Mouse (Mus musculus): ENCODE measurements around the gene Auh. TPM values are rescaled to one million over a fixed set of nuclear protein-coding genes. Genes with fewer than 3 reads are reported as not detected.

The Auh gene
- total and polyA plus RNA-seq, 2 experiments from 2014 or later: 60.7 to 61.3 TPM

- TF ChIP-seq CTCF (IDR thresholded peaks at IDR 0.05; ENCODE audit: low read depth): no peak
- TF ChIP-seq EP300 (IDR thresholded peaks at IDR 0.05; ENCODE audit: low read depth): no peak
- Histone ChIP-seq H3K4me1 (ENCODE audit: control insufficient read depth, insufficient read depth) (no peaks in the 10 kb centered on the region), H3K9ac (replicated peaks; ENCODE audit: low read depth, low read length) (no peak overlapping the region), H3K27me3 (ENCODE audit: control insufficient read depth, insufficient read depth, low read length) (no peaks in the 10 kb centered on the region), H3K4me2 (ENCODE audit: low read depth, low read length) (no peak overlapping the region), H3K4me3 (ENCODE audit: low read depth, low read length) (no peak overlapping the region), H3K36me3 (replicated peaks; ENCODE audit: control insufficient read depth, insufficient read depth, low read length) (no peaks in the 10 kb centered on the region), H3K27ac (ENCODE audit: low read depth) (no peak overlapping the region), H3K9me3 (replicated peaks; ENCODE audit: control insufficient read depth, low read length) (no peaks in the 10 kb centered on the region)
- WGBS: 83% methylated on average over 13 of the region's 13 CpGs
- ATAC-seq (ENCODE audit: insufficient read depth, low read depth) (no peak), DNase-seq (ENCODE audit: low spot score) (no peak)
These were observed 136.0 kb downstream of the Auh start for GRCm38 (mm10) chr13:52793434-52793989.

- TF ChIP-seq EP300 (IDR thresholded peaks at IDR 0.05; ENCODE audit: low read depth): no peak
- TF ChIP-seq CTCF (IDR thresholded peaks at IDR 0.05; ENCODE audit: low read depth): no peak
- WGBS: 91% methylated on average over 9 of the region's 9 CpGs
- Histone ChIP-seq H3K27me3 (ENCODE audit: control insufficient read depth, insufficient read depth, low read length) (no peaks in the 10 kb centered on the region), H3K4me1 (ENCODE audit: control insufficient read depth, insufficient read depth) (no peaks in the 10 kb centered on the region), H3K4me2 (ENCODE audit: low read depth, low read length) (no peak overlapping the region), H3K9ac (replicated peaks; ENCODE audit: low read depth, low read length) (no peak overlapping the region), H3K4me3 (ENCODE audit: low read depth, low read length) (no peak overlapping the region), H3K9me3 (replicated peaks; ENCODE audit: control insufficient read depth, low read length) (no peaks in the 10 kb centered on the region), H3K36me3 (replicated peaks; ENCODE audit: control insufficient read depth, insufficient read depth, low read length) (no peaks in the 10 kb centered on the region), H3K27ac (ENCODE audit: low read depth) (no peak overlapping the region)
- ATAC-seq (ENCODE audit: insufficient read depth, low read depth): no peak
- DNase-seq (ENCODE audit: low spot score): no peak
These were observed 137.1 kb downstream of the Auh start for GRCm38 (mm10) chr13:52792242-52792844.

- DNase-seq (ENCODE audit: low spot score) (no peak), ATAC-seq (ENCODE audit: insufficient read depth, low read depth) (no peak)
- no peaks in the 10 kb centered on the region for H3K4me1 ChIP-seq (ENCODE audit: control insufficient read depth, insufficient read depth)
- no peak overlapping the region for H3K27ac ChIP-seq (ENCODE audit: low read depth)
- no peaks in the 10 kb centered on the region for H3K27me3 ChIP-seq (ENCODE audit: control insufficient read depth, insufficient read depth, low read length)
- no peaks in the 10 kb centered on the region for H3K9me3 ChIP-seq (replicated peaks; ENCODE audit: control insufficient read depth, low read length)
- 71% methylated on average over 5 of the region's 5 CpGs for WGBS
- no peaks in the 10 kb centered on the region for H3K36me3 ChIP-seq (replicated peaks; ENCODE audit: control insufficient read depth, insufficient read depth, low read length)
- no peak overlapping the region for H3K4me3 ChIP-seq (ENCODE audit: low read depth, low read length)
- H3K4me2 ChIP-seq (ENCODE audit: low read depth, low read length): no peak overlapping the region
- no peak overlapping the region for H3K9ac ChIP-seq (replicated peaks; ENCODE audit: low read depth, low read length)
- TF ChIP-seq EP300 (IDR thresholded peaks at IDR 0.05; ENCODE audit: low read depth): no peak
- TF ChIP-seq CTCF (IDR thresholded peaks at IDR 0.05; ENCODE audit: low read depth): peak; percentile 18; the same call in 1 of the 2 replicates
These were observed 138.6 kb downstream of the Auh start for GRCm38 (mm10) chr13:52790894-52791293.

Other genes starting within 250 kb of the Auh start
- 16.5 and 18.0 TPM in 2 replicates for gene Nfil3, start 51.4 kb upstream of the Auh start, total RNA-seq (2014; rRNA removed; ENCODE audit: low replicate concordance)
- gene Nfil3, start 51.4 kb upstream of the Auh start, polyA plus RNA-seq (2015; fragmentation: Nextera tagmentation; extraction: Ambion mirVana): 20.0 and 20.3 TPM in 2 replicates

Data from heart, postnatal 0 days (tissue).